Mouse (Mus musculus): ENCODE measurements at regions not wholly inside any gene's neighbourhood (a gene's known extent, or its start where the extent isn't known, plus 50 kb on each side); places are given as distances from the start of the nearest gene placed in this dataset.

GRCm38 (mm10) chr6:133973205-133973838, 62.2 kb upstream of the Etv6 start:
- TF ChIP-seq POLR2A (IDR thresholded peaks at IDR 0.05; ENCODE audit: control insufficient read depth, low read depth, low read length) (no peak), CTCF (IDR thresholded peaks at IDR 0.05; ENCODE audit: control insufficient read depth, insufficient read depth, insufficient replicate concordance, low read depth, low read length) (no peak)

Data from testis, adult 2 months (tissue).